Mouse (Mus musculus) small intestine, adult 2 months (tissue): ENCODE measurements around the gene Rpusd1.

ENCODE experiments used
- CTCF ChIP-seq: fragments of 200-500 bp; IDR thresholded peaks from 2 replicates; pipeline ENCODE4 v1.5.1; 2012; ENCODE audit warnings: low read depth, mild to moderate bottlenecking, control low read depth, inconsistent platforms, low read length, moderate library complexity, mixed read lengths; ENCODE audit not compliant: insufficient replicate concordance, insufficient read length; ENCODE audit errors: extremely low read depth
- POLR2A ChIP-seq: fragments of 200-500 bp; IDR thresholded peaks from 2 replicates; pipeline ENCODE4 v1.6.1; 2012; ENCODE audit warnings: low read depth, mild to moderate bottlenecking, control low read depth, inconsistent platforms, low read length, moderate library complexity

DNA sequence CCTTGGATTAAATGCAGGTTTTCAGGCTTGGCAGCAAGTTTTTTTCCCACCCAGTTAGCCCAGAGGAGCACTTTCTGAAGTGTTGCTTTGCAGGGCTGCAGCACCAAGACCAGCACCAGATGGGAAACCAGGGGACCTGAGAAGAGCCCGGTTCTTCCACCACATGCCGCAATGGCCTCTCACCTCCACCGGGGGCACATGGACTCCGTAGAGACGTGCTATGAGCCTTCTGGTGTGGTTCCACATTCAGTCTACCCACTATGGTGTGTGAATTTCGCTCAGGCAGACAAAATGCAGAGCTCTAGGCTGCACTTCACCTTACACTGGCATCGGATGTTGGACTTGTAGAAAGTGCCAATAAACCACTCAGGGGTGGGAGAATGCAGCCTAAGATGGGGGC lies 41.1 kb upstream of the Rpusd1 start:
- TF ChIP-seq POLR2A = no peak
- TF ChIP-seq CTCF = peak; percentile 17; the same call in 1 of the 2 replicates
